Mouse (Mus musculus) embryonic facial prominence, embryonic 11.5 days (tissue): ENCODE results near the gene Dynll2. TPM values are rescaled to one million over a fixed set of nuclear protein-coding genes. Genes with fewer than 3 reads are reported as not detected.

Experiments used
- ATAC-seq: fragments of 200-750 bp; cut with Nextera tagmentation; replicated peaks from 2 replicates; pipeline ENCODE4 v1.8.0; 2017; ENCODE audit warnings: low read depth; ENCODE audit not compliant: insufficient number of reproducible peaks, low FRiP score, low TSS enrichment
- DNase-seq: peaks from one replicate; pipeline ENCODE4 v3.0.0-alpha.2; 2015; ENCODE audit warnings: low spot score
- H3K27ac ChIP-seq: fragments of 300-500 bp; sonication (generic); replicated peaks from 2 replicates; pipeline ENCODE4 v1.5.1; 2014; ENCODE audit warnings: mild to moderate bottlenecking, low read depth, low read length, control low read depth
- H3K27me3 ChIP-seq: fragments of 300-500 bp; sonication (generic); 2 replicates; pipeline ENCODE4 v1.6.1; 2014; ENCODE audit warnings: mild to moderate bottlenecking, low read length, moderate library complexity, mixed read lengths; ENCODE audit not compliant: control insufficient read depth, insufficient read depth
- H3K36me3 ChIP-seq: fragments of 300-500 bp; sonication (generic); replicated peaks from 2 replicates; pipeline ENCODE4 v1.6.1; 2014; ENCODE audit warnings: low read depth, mild to moderate bottlenecking, low read length, moderate library complexity, mixed read lengths; ENCODE audit not compliant: control insufficient read depth, insufficient read depth
- H3K4me1 ChIP-seq: fragments of 300-500 bp; sonication (generic); 2 replicates; pipeline ENCODE4 v1.6.1; 2014; ENCODE audit warnings: low read length, mixed read lengths; ENCODE audit not compliant: control insufficient read depth, insufficient read depth
- H3K4me2 ChIP-seq: fragments of 300-500 bp; sonication (generic); 2 replicates; pipeline ENCODE4 v1.6.1; 2014; ENCODE audit warnings: low read depth, mild to moderate bottlenecking, control low read depth, low read length, moderate library complexity
- H3K4me3 ChIP-seq: fragments of 300-500 bp; sonication (generic); 2 replicates; pipeline ENCODE4 v1.5.1; 2014; ENCODE audit warnings: low read depth, low read length, control low read depth
- H3K9ac ChIP-seq: fragments of 300-500 bp; sonication (generic); replicated peaks from 2 replicates; pipeline ENCODE4 v1.6.1; 2014; ENCODE audit warnings: mild to moderate bottlenecking, control low read depth, low read length
- H3K9me3 ChIP-seq: fragments of 300-500 bp; sonication (generic); replicated peaks from 2 replicates; pipeline ENCODE4 v1.6.1; 2016; ENCODE audit warnings: mild to moderate bottlenecking, low read length, inconsistent platforms, mixed read lengths; ENCODE audit not compliant: control insufficient read depth
- WGBS: fragments of 180-500 bp; shearing (Covaris S2); extraction: QIAGEN DNeasy Blood & Tissue Kit; methylation state at CpG from one replicate; pipeline ENCODE4 v1.1.7; 2014; 5-methylcytosine and 5-hydroxymethylcytosine counted together
- polyA plus RNA-seq: library from polyadenylated mRNA; unstranded; fragments of >200 nt; fragmentation: Nextera tagmentation; extraction: Ambion mirVana; gene quantifications from 2 replicates; pipeline ENCODE4 v1.2.1, GENCODE M21; 2014

The Dynll2 gene
- polyA plus RNA-seq, 1 experiment from 2014 or later: 16.0 TPM

- Histone ChIP-seq H3K27me3 (no peaks in the 10 kb centered on the region), H3K9ac (no peak overlapping the region), H3K4me2 (no peak overlapping the region), H3K4me1 (no peaks in the 10 kb centered on the region), H3K4me3 (no peak overlapping the region), H3K36me3 (no peaks in the 10 kb centered on the region), H3K9me3 (no peaks in the 10 kb centered on the region), H3K27ac (no peak overlapping the region)
- ATAC-seq (no peak), DNase-seq (no peak)
- WGBS: 87% methylated on average over 2 of the region's 2 CpGs
Measured at GRCm38 (mm10) chr11:88023933-88024332, 36.6 kb upstream of the Dynll2 start.

GRCm38 (mm10) chr11:88015795-88016194, 28.5 kb upstream of the Dynll2 start:
- Histone ChIP-seq H3K9me3 (no peaks in the 10 kb centered on the region), H3K36me3 (no peaks in the 10 kb centered on the region), H3K4me2 (no peak overlapping the region), H3K4me3 (no peak overlapping the region), H3K4me1 (no peaks in the 10 kb centered on the region), H3K27me3 (no peaks in the 10 kb centered on the region), H3K27ac (no peak overlapping the region), H3K9ac (no peak overlapping the region)
- 86% methylated on average over 6 of the region's 6 CpGs for WGBS
- ATAC-seq (no peak), DNase-seq (no peak)

GRCm38 (mm10) chr11:88015161-88015560, 27.8 kb upstream of the Dynll2 start:
- no peak overlapping the region for H3K9ac ChIP-seq
- H3K4me2 ChIP-seq: no peak overlapping the region
- peaks cover under 1% of the 10 kb centered on the region; the same call in 1 of the 2 replicates for H3K4me1 ChIP-seq
- no peak overlapping the region for H3K27ac ChIP-seq
- DNase-seq: no peak
- no peaks in the 10 kb centered on the region for H3K9me3 ChIP-seq
- H3K4me3 ChIP-seq: no peak overlapping the region
- no peaks in the 10 kb centered on the region for H3K36me3 ChIP-seq
- ATAC-seq: no peak
- no peaks in the 10 kb centered on the region for H3K27me3 ChIP-seq
- 89% methylated on average over 11 of the region's 11 CpGs for WGBS

GRCm38 (mm10) chr11:88013632-88014031, 26.3 kb upstream of the Dynll2 start:
- no peak overlapping the region for H3K4me3 ChIP-seq
- H3K9me3 ChIP-seq: no peaks in the 10 kb centered on the region
- no peaks in the 10 kb centered on the region; the same call in 1 of the 2 replicates for H3K27me3 ChIP-seq
- no peak overlapping the region for H3K9ac ChIP-seq
- H3K4me1 ChIP-seq: peaks cover 6% of the 10 kb centered on the region; the same call in 1 of the 2 replicates
- H3K36me3 ChIP-seq: no peaks in the 10 kb centered on the region
- DNase-seq: no peak
- no peak overlapping the region for H3K4me2 ChIP-seq
- 85% methylated on average over 10 of the region's 10 CpGs for WGBS
- ATAC-seq: no peak
- H3K27ac ChIP-seq: no peak overlapping the region

- Histone ChIP-seq H3K4me2 (no peak overlapping the region), H3K9me3 (no peaks in the 10 kb centered on the region), H3K4me1 (peaks cover 6% of the 10 kb centered on the region; the same call in 1 of the 2 replicates), H3K36me3 (no peaks in the 10 kb centered on the region), H3K9ac (no peak overlapping the region), H3K27me3 (no peaks in the 10 kb centered on the region; the same call in 1 of the 2 replicates), H3K27ac (no peak overlapping the region), H3K4me3 (no peak overlapping the region)
- 89% methylated on average over 11 of the region's 11 CpGs for WGBS
- DNase-seq (no peak), ATAC-seq (no peak)
Measured at GRCm38 (mm10) chr11:88012621-88013244, 25.4 kb upstream of the Dynll2 start.

GRCm38 (mm10) chr11:88011914-88012419, 24.6 kb upstream of the Dynll2 start:
- H3K4me3 ChIP-seq: no peak overlapping the region
- no peaks in the 10 kb centered on the region for H3K9me3 ChIP-seq
- WGBS: 90% methylated on average over 7 of the region's 7 CpGs
- DNase-seq: no peak
- H3K4me1 ChIP-seq: peaks cover 6% of the 10 kb centered on the region; the same call in 1 of the 2 replicates
- H3K9ac ChIP-seq: no peak overlapping the region
- H3K36me3 ChIP-seq: no peaks in the 10 kb centered on the region
- H3K27ac ChIP-seq: no peak overlapping the region
- no peaks in the 10 kb centered on the region; the same call in 1 of the 2 replicates for H3K27me3 ChIP-seq
- no peak for ATAC-seq
- no peak overlapping the region for H3K4me2 ChIP-seq

GRCm38 (mm10) chr11:88011208-88011913, 24.0 kb upstream of the Dynll2 start:
- Histone ChIP-seq H3K9ac (no peak overlapping the region; the same call in 1 of the 2 replicates), H3K4me3 (no peak overlapping the region), H3K4me2 (no peak overlapping the region), H3K9me3 (no peaks in the 10 kb centered on the region), H3K27me3 (no peaks in the 10 kb centered on the region; the same call in 1 of the 2 replicates), H3K4me1 (peaks cover 6% of the 10 kb centered on the region; the same call in 1 of the 2 replicates), H3K27ac (no peak overlapping the region), H3K36me3 (no peaks in the 10 kb centered on the region)
- ATAC-seq: no peak
- DNase-seq: no peak
- WGBS: 65% methylated on average over 11 of the region's 11 CpGs
